Mouse (Mus musculus) adrenal gland, adult 18-20 months (tissue): ENCODE measurements around the gene Crispld2. TPM values are rescaled to one million over a fixed set of nuclear protein-coding genes. Genes with fewer than 3 reads are reported as not detected.

ENCODE experiments used
- total RNA-seq, 2 experiments: library from RNA; stranded (reverse); gene quantifications; 1 replicate in 1 of 2; 2 replicates in 1 of 2; pipeline ENCODE4 v1.2.3; 2021

The Crispld2 gene
- total RNA-seq, 2 experiments from 2014 or later: 9.5 to 12.8 TPM

Other genes with a start within 250 kb of the Crispld2 start
- gene Tldc1, start 214.0 kb upstream of the Crispld2 start, total RNA-seq: 1 to 10 TPM; 8.4 to 9.7 TPM
- gene Cotl1, start 151.9 kb upstream of the Crispld2 start, total RNA-seq: 10 to 100 TPM; 43.6 to 52.1 TPM
- gene Klhl36, start 130.2 kb upstream of the Crispld2 start, total RNA-seq: 1 to 10 TPM; 4.9 to 5.8 TPM
- gene Usp10, start 82.1 kb upstream of the Crispld2 start, total RNA-seq: 100 to 1,000 TPM; 114 to 127 TPM
- gene Gm20388, start 81.6 kb upstream of the Crispld2 start, total RNA-seq: 1 to 10 TPM; 1.3 to 8.5 TPM
- gene Zdhhc7, start 109.0 kb downstream of the Crispld2 start, total RNA-seq: 10 to 100 TPM; 39.5 to 57.7 TPM
- gene 6430548M08Rik, start 121.7 kb downstream of the Crispld2 start, total RNA-seq: 100 to 1,000 TPM in 1 of 2 experiments, 10 to 100 TPM in 1; 60.5 to 130 TPM
- 1 to 10 TPM in 1 of 2 experiments, under 1 TPM in 1; 0.70 to 1.6 TPM for gene Fam92b, start 185.0 kb downstream of the Crispld2 start, total RNA-seq
- 10 to 100 TPM; 23.9 to 24.1 TPM for gene Gse1, start 236.0 kb downstream of the Crispld2 start, total RNA-seq